Mouse (Mus musculus) monocyte, adult 2 months (primary cell): ENCODE data around the gene C77080.

Experiments used
- DNase-seq, 2 experiments: peaks; one replicate each; pipeline ENCODE4 v3.0.0; 2022; ENCODE audit warnings: low spot score in 2 of 2, low read depth in 1 of 2

The C77080 gene

GRCm38 (mm10) chr4:129268698-129269097 is 7.5 kb upstream of the C77080 start:
- no peak for DNase-seq

GRCm38 (mm10) chr4:129266821-129267220 is 5.6 kb upstream of the C77080 start:
- no peak for DNase-seq

- no peak for DNase-seq
Measured at GRCm38 (mm10) chr4:129266191-129266590, 5.0 kb upstream of the C77080 start.

- peak in 1 of 2 experiments; percentile 14 for DNase-seq
Measured at GRCm38 (mm10) chr4:129263225-129264021, 2.2 kb upstream of the C77080 start.

GRCm38 (mm10) chr4:129260678-129261077 is 526 bp downstream of the C77080 start:
- no peak for DNase-seq

- DNase-seq: no peak
Measured at GRCm38 (mm10) chr4:129259101-129259500, 2.1 kb downstream of the C77080 start.

- no peak for DNase-seq
Measured at GRCm38 (mm10) chr4:129256450-129257380, 4.5 kb downstream of the C77080 start.

- no peak for DNase-seq
Measured at GRCm38 (mm10) chr4:129254571-129254970, 6.6 kb downstream of the C77080 start.

- no peak for DNase-seq
Measured at GRCm38 (mm10) chr4:129252492-129252891, 8.7 kb downstream of the C77080 start.

- peak; percentile 10 to 32 for DNase-seq
Measured at GRCm38 (mm10) chr4:129251482-129252125, 9.6 kb downstream of the C77080 start.

GRCm38 (mm10) chr4:129250759-129251481 is 10.3 kb downstream of the C77080 start:
- DNase-seq: no peak

- no peak for DNase-seq
Measured at GRCm38 (mm10) chr4:129249288-129249687, 11.9 kb downstream of the C77080 start.

- DNase-seq: no peak
Measured at GRCm38 (mm10) chr4:129248243-129248767, 12.9 kb downstream of the C77080 start.

- DNase-seq: no peak
Measured at GRCm38 (mm10) chr4:129247381-129248242, 13.6 kb downstream of the C77080 start.

GRCm38 (mm10) chr4:129246360-129247301 is 14.6 kb downstream of the C77080 start:
- no peak for DNase-seq

- no peak for DNase-seq
Measured at GRCm38 (mm10) chr4:129244802-129245201, 16.4 kb downstream of the C77080 start.

- DNase-seq: no peak
Measured at GRCm38 (mm10) chr4:129242761-129243160, 18.4 kb downstream of the C77080 start.

- no peak for DNase-seq
Measured at GRCm38 (mm10) chr4:129242327-129242726, 18.9 kb downstream of the C77080 start.
